Mouse (Mus musculus) frontal cortex, adult (tissue): ENCODE data around the gene Krt18.
A peak's percentile ranks its signal among the peaks of the same experiment; 100 is the strongest.

Experiments used
- ATAC-seq: cut with Nextera tagmentation; 2 replicates; pipeline ENCODE4 v1.9.2; 2017; ENCODE audit warnings: mild to moderate bottlenecking, moderate library complexity, mixed read lengths; ENCODE audit not compliant: low TSS enrichment

The Krt18 gene

DNA sequence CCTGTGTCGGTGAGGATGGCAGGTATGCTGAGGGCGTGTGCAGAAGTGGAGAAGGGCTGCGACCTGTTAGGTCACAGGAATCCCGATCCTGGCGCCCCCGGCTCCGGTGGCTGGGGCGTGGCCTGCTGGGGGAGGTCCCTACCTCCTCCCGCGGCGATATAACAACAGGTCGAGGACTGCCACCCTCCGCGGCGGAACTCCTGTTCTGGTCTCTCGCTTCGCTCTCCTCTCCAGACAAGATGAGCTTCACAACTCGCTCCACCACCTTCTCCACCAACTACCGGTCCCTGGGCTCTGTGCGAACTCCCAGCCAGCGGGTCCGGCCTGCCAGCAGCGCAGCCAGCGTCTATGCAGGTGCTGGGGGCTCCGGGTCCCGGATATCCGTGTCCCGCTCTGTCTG, at the start of gene Krt18:
Gene Krt18 (plus strand): TSS at position 141 of the 400 bp plus-strand sequence.
- ATAC-seq: no peak

DNA sequence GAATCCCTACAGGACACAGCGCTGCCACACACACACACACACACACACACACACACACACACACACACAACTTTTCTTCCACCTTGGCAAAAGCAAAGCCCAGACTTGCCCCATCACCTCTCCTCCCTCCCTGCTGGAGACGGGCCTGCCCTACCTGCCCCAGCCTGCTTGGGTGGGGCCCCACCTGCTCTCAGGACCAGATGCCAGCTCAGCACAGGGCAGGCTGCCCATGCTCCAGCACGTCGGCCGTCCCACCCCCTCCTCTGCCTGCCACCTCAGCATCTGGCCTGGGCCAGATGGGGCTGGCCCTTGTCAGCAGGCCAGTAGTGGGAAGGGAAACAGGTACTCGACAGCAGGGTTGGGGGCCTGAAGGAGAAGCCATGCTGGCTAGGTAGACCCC, 47.1 kb upstream of the Krt18 start:
- ATAC-seq: no peak

DNA sequence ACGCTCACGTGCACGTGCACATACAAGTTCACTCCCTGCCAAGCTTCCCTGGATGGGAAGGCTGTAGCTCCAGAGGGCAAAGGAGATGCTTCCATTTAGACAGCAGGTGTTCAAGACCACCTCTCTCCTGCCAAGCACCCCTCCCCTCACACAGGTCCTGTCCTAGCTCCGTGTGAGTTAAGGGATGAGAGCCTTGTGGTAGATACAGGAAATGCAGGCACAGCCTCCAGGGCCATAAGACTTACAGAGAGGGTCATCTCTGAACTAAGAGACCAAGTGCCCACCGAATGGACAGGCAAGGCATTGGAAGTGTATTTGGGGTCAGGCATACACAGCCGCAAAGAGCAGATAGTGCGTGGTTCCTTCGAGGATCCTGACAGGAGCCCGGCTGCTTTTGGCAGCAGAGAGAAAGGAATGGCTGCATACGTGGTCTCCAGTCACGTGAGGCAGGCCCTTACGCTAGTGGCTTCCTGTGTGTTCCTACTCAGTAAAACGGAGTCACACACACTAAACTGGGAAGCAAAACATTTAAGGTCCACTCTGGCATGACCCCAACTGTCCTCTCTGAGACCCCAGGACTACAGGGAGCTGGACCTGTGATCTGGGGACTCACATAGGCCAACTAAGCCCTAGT, 44.5 kb upstream of the Krt18 start:
- no peak for ATAC-seq

DNA sequence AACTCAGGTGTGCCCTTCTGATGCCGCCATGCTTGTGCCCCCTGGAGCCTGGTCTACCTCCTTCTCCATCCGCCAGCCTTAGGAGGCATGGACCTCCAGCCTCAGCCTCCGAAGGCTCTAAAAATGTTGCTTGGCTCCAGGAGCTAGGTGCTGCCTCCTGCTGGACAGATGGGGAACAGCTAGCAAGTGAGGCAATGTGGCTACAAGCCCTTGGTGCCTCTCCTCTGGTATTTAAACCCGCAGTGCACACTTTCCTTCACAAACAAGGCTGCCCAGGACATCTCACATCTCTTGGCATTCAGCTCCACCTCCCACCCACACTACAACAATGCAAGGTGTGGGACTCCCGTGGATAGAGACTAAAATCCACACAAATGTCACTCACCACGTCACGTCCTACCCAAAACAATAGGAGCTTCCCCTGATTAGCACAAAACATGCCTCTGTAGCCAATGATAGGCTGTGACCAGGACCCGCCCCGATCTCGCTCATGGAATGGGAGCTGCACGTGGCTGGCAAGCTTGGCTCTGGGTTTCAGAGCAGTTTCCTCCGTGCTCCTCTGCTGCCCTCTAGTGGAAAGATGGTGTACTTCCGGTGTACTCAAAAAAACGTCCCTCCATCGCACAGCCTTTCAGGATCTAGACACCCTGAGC, 43.9 kb upstream of the Krt18 start:
- ATAC-seq: peak; percentile 97

DNA sequence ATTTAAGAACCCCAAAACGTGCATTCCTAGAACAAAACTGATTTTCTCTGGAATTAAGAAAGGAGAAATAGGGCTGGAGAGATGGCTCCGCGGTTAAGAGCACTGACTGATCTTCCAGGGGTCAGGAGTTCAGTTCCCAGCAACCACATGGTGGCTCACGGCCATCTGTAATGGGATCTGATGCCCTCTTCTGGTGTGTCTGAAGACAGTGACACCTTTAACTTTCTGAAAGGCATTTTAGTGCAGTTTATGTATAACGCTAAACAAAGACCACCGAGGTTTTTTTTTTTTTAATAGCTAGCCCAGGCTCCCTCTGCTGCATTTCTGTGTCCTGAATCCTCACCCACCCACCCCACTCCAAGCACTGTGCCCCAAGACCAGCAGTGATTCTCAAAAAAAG, 43.2 kb upstream of the Krt18 start:
- no peak for ATAC-seq

DNA sequence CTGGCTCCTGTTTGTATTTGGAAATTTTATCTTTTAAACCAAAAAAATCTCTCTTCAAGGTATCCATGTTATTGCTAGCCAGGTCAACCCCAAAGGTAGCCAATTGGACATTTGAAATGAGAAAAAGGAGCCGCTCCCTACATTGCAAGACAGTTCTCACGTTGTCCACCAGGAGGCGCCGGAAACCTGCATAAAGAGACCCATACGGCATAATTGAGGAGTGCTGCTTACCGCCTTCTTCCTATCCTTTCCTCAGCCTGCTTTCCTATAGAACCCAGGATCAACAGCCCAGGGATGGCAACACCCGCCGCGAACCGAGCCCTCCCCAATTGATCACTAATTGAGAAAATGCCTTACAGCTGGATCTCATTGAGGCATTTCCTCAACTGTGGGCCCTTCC, 39.9 kb upstream of the Krt18 start:
- peak; percentile 54 for ATAC-seq

DNA sequence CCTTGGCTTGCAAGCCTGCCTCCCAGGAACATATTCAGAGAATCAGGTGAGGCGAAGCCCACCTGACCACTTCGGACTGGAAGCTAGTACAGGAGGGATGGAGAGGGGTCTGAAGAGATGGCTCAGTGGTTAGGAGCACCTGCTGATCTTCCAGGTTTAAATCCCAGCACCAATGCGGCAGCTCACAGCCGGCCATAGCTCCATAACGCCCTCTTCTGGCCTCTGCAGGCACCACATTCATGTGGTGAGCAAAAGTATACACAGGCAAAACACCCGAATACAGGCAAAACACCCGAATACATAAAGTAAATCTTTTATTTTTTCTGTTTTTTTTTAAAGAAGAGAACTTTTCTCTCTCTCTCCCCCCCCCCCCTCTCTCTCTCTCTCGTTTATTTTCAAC, 39.3 kb upstream of the Krt18 start:
- no peak for ATAC-seq

DNA sequence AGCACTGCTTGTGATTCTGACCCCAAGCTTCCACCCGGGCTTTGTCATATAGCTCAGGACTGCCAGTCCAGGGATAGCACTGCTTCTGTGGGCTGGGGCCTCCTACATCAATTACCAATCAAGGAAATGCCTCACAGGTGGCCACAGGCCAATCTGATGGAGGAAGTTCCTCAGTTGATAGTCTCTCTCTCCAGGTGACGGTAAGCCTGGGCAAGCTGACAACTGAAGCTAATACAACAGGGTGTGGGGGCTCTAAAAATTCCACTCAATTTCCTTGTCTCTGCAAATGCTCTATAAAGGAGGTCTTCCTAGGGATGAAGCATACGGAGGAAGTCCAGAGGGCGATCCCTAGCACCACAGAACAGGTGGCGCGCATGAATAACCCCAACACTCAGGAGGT, 37.0 kb upstream of the Krt18 start:
- ATAC-seq: no peak

DNA sequence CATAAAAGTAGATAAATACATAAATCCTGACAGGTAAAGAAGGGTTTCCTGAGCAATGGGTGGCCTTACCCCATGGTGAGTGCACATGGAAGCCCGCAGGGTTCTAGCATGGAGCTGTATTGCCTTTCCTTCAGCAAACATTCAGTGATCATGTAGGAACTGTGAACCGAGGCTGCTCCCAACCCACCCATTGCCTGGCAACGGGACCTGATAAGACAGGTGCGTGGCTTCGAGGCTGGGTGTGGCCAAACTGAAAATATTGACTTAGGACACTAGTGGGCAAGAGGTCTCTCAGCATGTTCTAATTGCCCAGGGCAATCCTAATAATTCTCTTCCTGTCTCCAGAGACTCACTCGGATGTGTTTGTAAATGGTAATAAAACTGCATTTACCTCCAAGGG, 33.6 kb upstream of the Krt18 start:
- no peak for ATAC-seq

DNA sequence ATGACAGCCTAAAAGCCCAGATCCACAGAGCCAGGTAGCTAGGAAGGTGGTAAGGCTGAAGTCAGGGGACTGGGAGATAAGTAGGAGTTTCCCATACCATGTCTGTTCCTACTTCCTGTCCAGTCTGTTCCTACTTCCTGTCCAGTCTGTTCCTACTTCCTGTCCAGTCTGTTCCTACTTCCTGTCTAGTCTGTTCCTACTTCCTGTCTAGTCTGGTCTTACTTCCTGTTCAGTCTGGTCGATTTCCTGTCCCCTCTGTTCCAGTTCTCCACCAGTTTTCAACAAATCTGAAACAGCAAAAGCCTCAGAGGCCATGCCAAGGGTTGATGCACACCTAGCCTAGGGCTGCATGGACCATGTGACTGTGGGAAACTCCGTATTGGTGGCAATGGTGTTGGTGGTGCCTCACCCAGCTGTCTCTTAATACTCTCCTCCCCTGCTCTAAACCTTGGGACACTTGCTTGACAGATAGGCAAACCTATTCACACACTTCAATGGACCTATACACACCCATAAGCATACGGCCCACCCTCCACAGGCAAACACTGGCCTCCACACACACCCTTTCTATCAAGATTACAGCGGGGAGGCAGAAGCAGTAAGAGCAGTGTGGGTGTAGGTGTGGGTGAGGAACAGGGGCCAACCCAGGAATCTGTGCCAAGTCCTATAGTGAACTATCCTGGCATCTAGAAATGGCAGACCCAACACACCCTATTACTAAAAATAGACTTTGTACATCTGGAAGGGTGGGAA, 32.3 kb upstream of the Krt18 start:
- no peak for ATAC-seq

DNA sequence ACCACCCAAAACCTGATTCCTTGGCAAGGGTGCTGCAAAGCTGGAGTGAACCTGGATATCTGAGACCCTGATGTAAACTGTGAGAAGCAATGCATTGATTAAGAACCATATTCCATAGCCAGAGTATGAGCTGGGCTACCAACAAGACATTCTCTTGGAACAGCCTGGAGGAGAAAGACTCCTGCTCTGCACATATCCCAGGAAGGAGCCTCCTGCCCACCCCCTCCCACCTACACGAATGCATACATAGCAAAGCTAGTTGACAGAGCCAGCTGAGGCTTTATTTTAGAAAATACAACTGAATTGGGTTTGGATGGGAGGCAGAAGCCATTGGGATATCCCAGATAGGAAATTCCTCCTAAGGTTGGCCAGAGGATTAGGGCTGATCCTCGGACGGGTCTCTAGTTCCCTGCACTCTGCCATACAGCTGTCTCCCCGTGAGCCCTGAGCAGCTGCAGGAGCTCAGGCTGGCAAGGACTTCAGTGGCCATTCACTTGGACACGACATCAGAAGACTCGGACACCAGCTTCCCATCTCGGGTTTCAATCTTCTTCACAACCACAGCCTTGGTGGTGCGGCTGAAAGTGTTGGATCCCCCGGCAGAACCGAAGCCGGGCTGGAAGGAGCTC, 31.4 kb upstream of the Krt18 start:
- ATAC-seq: peak; percentile 92

DNA sequence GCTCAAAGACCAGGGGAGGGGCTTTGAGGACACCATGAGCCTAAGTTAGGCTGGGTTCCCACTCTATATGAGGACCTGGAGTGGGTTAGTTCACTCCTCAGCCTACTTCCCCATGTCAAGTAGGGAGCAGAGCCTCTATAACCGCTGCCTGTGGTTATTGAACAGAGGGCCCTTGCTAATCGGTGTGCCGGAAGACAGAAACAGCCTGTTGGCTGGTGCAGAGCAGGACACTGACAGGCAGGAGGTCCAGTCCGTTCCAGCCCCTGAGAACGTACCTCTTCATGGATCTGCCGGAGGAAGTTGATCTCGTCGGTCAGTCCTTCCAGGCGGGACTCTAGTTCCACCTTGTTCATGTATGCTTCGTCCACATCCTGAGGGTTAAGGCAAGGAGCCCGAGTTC, 28.8 kb upstream of the Krt18 start:
- no peak for ATAC-seq

DNA sequence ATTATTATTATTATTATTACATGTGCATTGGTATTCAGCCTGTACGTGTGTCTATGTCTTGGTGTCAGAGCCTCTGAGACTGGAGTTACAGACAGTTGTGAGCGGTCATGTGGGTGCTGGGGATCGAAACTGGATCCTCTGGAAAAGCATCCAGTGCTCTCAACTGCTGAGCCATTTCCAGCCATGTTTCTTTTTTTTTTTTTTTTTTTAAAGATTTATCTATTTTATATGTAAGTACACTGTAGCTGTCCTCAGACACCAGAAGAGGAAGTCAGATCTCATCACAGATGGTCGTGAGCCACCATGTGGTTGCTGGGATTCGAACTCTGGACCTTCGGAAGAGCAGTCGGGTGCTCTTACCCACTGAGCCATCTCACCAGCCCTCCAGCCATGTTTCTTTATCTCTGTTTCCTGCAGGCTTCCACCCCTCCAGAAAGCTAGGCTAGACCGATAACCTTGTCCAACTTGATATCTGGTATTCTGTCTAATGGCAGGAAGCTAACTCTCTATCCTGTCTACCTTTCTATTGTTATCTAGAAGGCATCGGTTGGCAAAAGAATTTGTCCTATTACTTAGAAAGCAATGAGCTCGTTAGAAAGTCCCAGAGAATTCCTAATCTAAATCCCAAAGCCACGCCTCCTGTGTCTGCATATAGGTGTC, 28.2 kb upstream of the Krt18 start:
- ATAC-seq: no peak

DNA sequence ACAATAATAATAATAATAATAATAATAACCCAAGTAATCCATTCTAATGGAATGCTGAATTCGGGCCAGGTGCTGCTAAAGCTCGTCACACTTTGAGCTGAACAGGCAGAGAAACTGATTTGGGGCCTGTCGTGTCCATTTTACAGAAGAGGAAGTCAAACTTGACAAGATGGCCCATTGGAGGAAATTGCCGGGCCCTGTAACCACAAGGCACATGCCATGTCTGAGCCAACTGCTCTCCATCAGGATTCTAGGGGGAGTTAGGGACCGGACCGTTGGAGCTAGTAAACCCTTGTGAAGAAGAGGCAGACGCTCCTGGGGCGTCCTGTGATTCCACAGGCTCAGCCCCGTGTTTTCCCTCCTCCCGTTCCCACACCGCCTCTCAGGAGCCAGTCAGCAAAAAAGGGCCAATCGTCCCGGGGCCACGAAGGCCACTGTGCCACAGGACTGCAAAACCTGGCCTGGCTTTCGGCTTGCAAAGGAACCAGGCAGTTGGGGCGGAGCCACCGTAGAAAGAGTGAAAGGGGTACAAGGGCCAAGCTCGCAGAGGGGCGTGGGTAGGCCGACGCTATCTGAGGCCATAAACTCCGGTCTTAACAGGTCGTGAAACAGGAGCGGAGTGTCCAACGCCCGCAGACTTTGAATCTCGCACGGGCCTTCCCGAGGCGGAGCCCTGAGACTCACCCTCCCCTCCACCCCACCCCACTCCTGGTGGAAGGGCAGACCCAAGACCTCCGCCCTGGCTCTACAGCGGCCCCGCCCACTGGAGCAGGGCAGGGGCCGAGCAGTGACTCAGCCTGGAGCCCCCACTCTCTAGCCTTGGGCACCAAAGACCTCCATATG, 25.1 kb upstream of the Krt18 start:
- ATAC-seq: no peak

DNA sequence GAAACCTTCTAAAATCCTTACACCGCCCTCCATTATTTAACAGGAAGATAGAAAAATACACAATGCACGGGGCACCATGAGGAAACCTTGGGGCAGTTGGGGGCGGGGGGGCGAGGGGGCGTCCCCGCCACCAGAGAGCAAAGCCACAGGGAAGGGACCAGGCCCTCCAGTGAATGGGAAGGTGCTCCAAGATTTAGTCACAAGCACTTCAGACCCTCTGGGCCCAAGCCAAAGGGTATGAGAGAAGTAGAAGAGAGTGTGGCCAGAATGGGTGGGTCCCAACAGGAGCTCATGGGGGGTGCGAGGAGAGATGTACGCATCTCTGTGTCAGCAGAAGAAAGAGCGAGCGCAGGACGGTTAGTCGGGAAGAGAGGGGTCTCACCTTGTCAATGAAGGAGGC, 24.5 kb upstream of the Krt18 start:
- ATAC-seq: no peak

DNA sequence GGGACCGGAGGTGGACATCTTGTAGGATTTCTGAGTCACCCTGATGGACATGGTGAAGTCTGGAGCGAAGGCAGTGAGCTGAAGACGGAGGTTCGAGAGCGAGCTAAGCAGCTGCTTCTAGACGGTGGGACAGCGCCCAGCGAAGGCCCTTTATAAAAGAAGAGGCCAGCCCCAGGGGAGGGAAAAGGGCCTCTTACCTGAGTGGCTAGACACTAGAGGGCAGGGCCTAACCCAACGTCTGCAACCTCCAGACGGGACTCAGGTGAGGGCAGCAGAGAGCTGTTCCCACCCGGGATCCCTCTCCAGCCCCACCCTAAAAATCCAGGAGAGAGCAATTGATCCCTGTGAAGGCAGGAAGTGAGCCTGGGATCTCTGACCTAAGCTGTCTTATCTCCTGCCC, 23.8 kb upstream of the Krt18 start, which contains the start of gene Krt8:
Gene Krt8 (minus strand): TSS at position 294 of the 400 bp plus-strand sequence.
- ATAC-seq: no peak

DNA sequence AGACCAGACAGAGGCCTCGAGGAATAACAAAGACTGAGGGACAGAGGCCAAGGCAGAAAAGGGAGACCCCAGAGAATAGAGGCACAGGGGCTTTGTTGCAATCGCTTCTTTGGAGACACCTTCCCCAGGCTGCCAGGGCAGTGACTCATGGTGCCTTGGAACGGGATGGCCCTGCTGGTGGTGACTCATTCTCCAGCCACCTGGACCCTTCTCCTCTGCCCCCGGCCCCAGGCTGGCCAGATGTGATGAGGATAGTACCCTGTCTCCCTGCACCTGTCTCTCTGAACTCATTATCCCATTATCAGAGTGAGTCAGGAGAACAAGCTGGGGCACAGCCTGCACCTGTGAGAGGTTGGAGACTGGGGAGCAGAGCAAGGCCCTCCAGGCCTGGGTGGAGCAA, 22.7 kb upstream of the Krt18 start:
- ATAC-seq: no peak

DNA sequence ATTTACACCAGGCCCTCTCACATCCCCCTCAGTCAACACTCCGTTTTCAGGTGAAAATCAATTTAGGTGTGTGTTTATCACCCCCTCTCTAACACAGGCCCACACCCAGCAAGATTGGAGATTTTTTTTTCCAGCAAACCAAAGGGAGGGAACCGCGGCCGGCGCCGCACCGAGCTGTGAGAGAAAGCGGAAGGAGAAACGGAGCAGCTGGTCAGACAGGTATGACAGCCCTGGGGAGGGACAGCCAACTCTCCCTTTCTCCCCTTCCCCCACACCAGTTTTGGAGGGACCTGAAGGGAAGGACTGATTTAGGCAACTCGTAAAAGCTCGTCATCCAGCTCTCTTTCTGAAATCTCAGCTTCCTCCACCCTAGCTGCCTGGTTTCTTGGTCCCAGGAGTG, 21.7 kb upstream of the Krt18 start:
- no peak for ATAC-seq

DNA sequence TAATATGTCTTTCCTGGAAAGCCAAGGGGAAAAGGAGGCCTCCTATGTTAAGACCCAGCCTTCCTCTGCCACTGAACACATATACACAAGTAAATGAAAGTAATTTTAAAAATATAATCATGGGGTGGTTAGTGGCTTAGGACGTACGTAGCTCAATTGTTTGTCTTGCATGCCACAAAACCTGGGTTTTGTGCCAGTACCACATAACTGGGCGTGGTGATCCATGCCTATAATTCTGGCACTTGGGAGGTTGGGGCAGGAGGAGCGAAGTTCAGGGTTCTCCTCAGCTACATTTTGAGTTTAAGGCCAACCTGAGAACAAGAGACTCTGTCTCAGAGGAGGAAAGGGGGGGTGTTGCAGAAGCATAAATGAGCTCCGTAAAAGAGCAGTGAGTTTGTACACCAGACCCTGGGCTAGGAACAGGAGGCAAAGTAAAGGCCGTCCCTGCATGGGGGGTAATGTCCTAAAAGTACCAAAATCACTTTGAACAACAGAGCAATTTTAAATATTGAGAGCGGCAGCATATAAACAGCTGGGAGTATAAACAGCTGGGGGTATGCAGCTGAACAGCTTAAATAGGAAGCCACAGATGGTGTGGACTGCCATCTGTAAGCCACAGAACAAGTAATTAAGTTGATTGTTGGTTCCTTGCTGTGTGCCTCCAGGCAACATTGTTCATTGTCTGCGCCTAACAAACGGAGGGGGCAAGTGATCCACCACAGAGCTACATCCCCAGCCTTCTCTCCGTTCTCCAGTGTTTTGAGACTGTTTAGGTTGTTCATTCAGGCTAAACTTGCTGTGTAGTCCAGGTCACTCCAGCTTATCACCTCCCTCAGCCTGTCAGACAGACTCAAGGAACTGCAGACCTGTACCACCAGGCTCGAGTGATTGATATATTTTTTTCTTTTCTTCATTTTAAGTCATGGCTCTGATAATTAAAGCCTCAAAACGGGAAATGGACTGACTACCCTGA, 20.6 kb upstream of the Krt18 start:
- no peak for ATAC-seq
